Mouse (Mus musculus) urinary bladder, postnatal 14 days (tissue): ENCODE results near the gene Stn1.

ENCODE experiments used
- DNase-seq: peaks from one replicate; pipeline ENCODE4 v3.0.0; 2021; ENCODE audit warnings: low spot score

Gene Stn1

GRCm38 (mm10) chr19:47542441-47542840 lies 5.1 kb upstream of the Stn1 start:
- no peak for DNase-seq

- DNase-seq, result peak; percentile 37
These were observed 1.5 kb upstream of the Stn1 start for GRCm38 (mm10) chr19:47538801-47539200.

- DNase-seq, result no peak
These were observed 572 bp upstream of the Stn1 start for GRCm38 (mm10) chr19:47537879-47538278.

GRCm38 (mm10) chr19:47536521-47537299 lies 597 bp downstream of the Stn1 start:
- DNase-seq, result peak; percentile 99

- no peak for DNase-seq
These were observed 3.2 kb downstream of the Stn1 start for GRCm38 (mm10) chr19:47534131-47534530.

- no peak for DNase-seq
These were observed 4.9 kb downstream of the Stn1 start for GRCm38 (mm10) chr19:47532449-47532848.

GRCm38 (mm10) chr19:47531309-47531708 lies 6.0 kb downstream of the Stn1 start:
- DNase-seq, result no peak

- DNase-seq, result no peak
These were observed 10.9 kb downstream of the Stn1 start for GRCm38 (mm10) chr19:47526239-47526986.

- DNase-seq, result no peak
These were observed 12.4 kb downstream of the Stn1 start for GRCm38 (mm10) chr19:47524905-47525304.

- DNase-seq, result no peak
These were observed 15.9 kb downstream of the Stn1 start for GRCm38 (mm10) chr19:47521403-47521802.

- no peak for DNase-seq
These were observed 18.0 kb downstream of the Stn1 start for GRCm38 (mm10) chr19:47519163-47519893.

- no peak for DNase-seq
These were observed 18.7 kb downstream of the Stn1 start for GRCm38 (mm10) chr19:47518475-47519162.

- DNase-seq, result no peak
These were observed 19.7 kb downstream of the Stn1 start for GRCm38 (mm10) chr19:47517570-47517969.

GRCm38 (mm10) chr19:47516879-47517278 lies 20.4 kb downstream of the Stn1 start:
- no peak for DNase-seq

- DNase-seq, result peak; percentile 64
These were observed 22.2 kb downstream of the Stn1 start for GRCm38 (mm10) chr19:47515091-47515490.

- no peak for DNase-seq
These were observed 23.7 kb downstream of the Stn1 start for GRCm38 (mm10) chr19:47513618-47513897.

GRCm38 (mm10) chr19:47512794-47513617 lies 24.3 kb downstream of the Stn1 start:
- peak; percentile 67 for DNase-seq

GRCm38 (mm10) chr19:47511958-47512357 lies 25.3 kb downstream of the Stn1 start:
- no peak for DNase-seq

- DNase-seq, result no peak
These were observed 26.0 kb downstream of the Stn1 start for GRCm38 (mm10) chr19:47511294-47511675.

- peak; percentile 60 for DNase-seq
These were observed 26.6 kb downstream of the Stn1 start for GRCm38 (mm10) chr19:47510473-47511293.

- no peak for DNase-seq
These were observed 27.2 kb downstream of the Stn1 start for GRCm38 (mm10) chr19:47510135-47510472.
